Mouse (Mus musculus) kidney, postnatal 0 days (tissue): ENCODE measurements around the gene Pqbp1. TPM values are rescaled to one million over a fixed set of nuclear protein-coding genes. Genes with fewer than 3 reads are reported as not detected.

Experiments
- ATAC-seq: fragments of 200-750 bp; cut with Nextera tagmentation; replicated peaks from 2 replicates; pipeline ENCODE4 v1.8.0; 2017; ENCODE audit warnings: low read depth, moderate number of reproducible peaks, moderate TSS enrichment, moderate library complexity; ENCODE audit not compliant: low FRiP score
- DNase-seq: peaks from one replicate; pipeline ENCODE4 v3.0.0-alpha.2; 2016; ENCODE audit warnings: low spot score
- H3K27ac ChIP-seq: fragments of 300-500 bp; sonication (generic); 2 replicates; pipeline ENCODE4 v1.5.1; 2014; ENCODE audit warnings: mild to moderate bottlenecking
- H3K27me3 ChIP-seq: fragments of 300-500 bp; sonication (generic); 2 replicates; pipeline ENCODE4 v1.6.1; 2014; ENCODE audit warnings: low read length, mixed read lengths; ENCODE audit not compliant: insufficient read depth
- H3K36me3 ChIP-seq: fragments of 300-500 bp; sonication (generic); 2 replicates; pipeline ENCODE4 v1.6.1; 2014; ENCODE audit warnings: low read length, mixed read lengths; ENCODE audit not compliant: insufficient read depth
- H3K4me1 ChIP-seq: fragments of 300-500 bp; sonication (generic); replicated peaks from 2 replicates; pipeline ENCODE4 v1.6.1; 2014; ENCODE audit warnings: antibody characterized with exemption, low read length, mixed read lengths; ENCODE audit not compliant: insufficient read depth
- H3K4me2 ChIP-seq: fragments of 300-500 bp; sonication (generic); 2 replicates; pipeline ENCODE4 v1.6.1; 2014; ENCODE audit warnings: mild to moderate bottlenecking, low read length, moderate library complexity, mixed read lengths
- H3K4me3 ChIP-seq: fragments of 300-500 bp; sonication (generic); replicated peaks from 2 replicates; pipeline ENCODE4 v1.5.1; 2014; ENCODE audit warnings: low read depth, low read length
- H3K9ac ChIP-seq: fragments of 300-500 bp; sonication (generic); 2 replicates; pipeline ENCODE4 v1.6.1; 2014; ENCODE audit warnings: low read depth, low read length
- H3K9me3 ChIP-seq: fragments of 300-500 bp; sonication (generic); replicated peaks from 2 replicates; pipeline ENCODE4 v1.6.1; 2016; ENCODE audit warnings: low read length, inconsistent platforms, mixed read lengths
- CTCF ChIP-seq: IDR thresholded peaks from 2 replicates; pipeline ENCODE4 v1.5.1; 2016; ENCODE audit warnings: antibody characterized with exemption, low read depth, mild to moderate bottlenecking, moderate library complexity
- WGBS: fragments of 180-500 bp; shearing (Covaris S2); extraction: QIAGEN DNeasy Blood & Tissue Kit; methylation state at CpG from one replicate; pipeline ENCODE4 v1.1.7; 2014; 5-methylcytosine and 5-hydroxymethylcytosine counted together
- polyA plus RNA-seq: library from polyadenylated mRNA; unstranded; fragments of >200 nt; fragmentation: Nextera tagmentation; extraction: Ambion mirVana; gene quantifications from 2 replicates; pipeline ENCODE4 v1.2.1, GENCODE M21; 2015

Pqbp1 gene
- polyA plus RNA-seq, 1 experiment from 2014 or later = 99.7 TPM

DNA sequence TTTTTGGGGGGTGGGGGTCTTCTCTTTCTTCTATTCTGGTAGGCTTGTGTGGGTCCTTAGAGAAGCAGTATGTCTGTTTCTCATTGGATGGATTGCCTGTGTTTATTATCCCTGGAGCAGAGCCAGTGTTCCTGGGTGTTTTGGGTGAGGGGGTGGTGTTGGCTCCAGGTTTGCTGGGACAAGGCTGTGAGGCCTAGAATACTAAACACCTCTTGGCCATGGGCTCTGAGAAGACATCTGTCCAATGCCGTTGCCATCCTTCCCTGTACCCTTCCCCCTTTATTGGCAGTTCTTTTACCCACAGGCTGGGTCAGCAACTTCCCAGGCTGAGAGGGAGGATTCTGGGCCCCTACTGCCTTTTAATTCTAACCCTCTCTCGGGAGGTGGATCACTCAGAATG is 51.2 kb downstream of the Pqbp1 start:
- H3K4me1 ChIP-seq = no peaks in the 10 kb centered on the region
- no peak for DNase-seq
- no peak overlapping the region for H3K27ac ChIP-seq
- no peak for TF ChIP-seq CTCF
- H3K4me2 ChIP-seq = no peak overlapping the region
- WGBS = 70% methylated on average over 2 of the region's 2 CpGs
- H3K4me3 ChIP-seq = no peak overlapping the region
- no peak for ATAC-seq
- no peaks in the 10 kb centered on the region for H3K9me3 ChIP-seq
- no peaks in the 10 kb centered on the region for H3K27me3 ChIP-seq
- H3K9ac ChIP-seq = no peak overlapping the region
- H3K36me3 ChIP-seq = no peaks in the 10 kb centered on the region

Other genes starting within 250 kb of the Pqbp1 start
- 9.5 and 9.7 TPM in 2 replicates for gene Prickle3, start 242.0 kb downstream of the Pqbp1 start, polyA plus RNA-seq
- gene Plp2, start 227.9 kb downstream of the Pqbp1 start, polyA plus RNA-seq = 142 and 153 TPM in 2 replicates
- gene Magix, start 218.0 kb downstream of the Pqbp1 start, polyA plus RNA-seq = 1.5 and 2.3 TPM in 2 replicates
- 32.7 and 36.2 TPM in 2 replicates for gene Gpkow, start 202.1 kb downstream of the Pqbp1 start, polyA plus RNA-seq
- 39.6 and 40.6 TPM in 2 replicates for gene Wdr45, start 184.9 kb downstream of the Pqbp1 start, polyA plus RNA-seq
- gene Gm45208, start 177.0 kb downstream of the Pqbp1 start, polyA plus RNA-seq = 0.30 TPM in 1 of 2 replicates, not detected in the other
- 40.9 and 41.6 TPM in 2 replicates for gene Praf2, start 170.8 kb downstream of the Pqbp1 start, polyA plus RNA-seq
- gene Ccdc120, start 148.4 kb downstream of the Pqbp1 start, polyA plus RNA-seq = 16.8 and 17.4 TPM in 2 replicates
- gene Tfe3, start 136.7 kb downstream of the Pqbp1 start, polyA plus RNA-seq = 22.9 and 24.1 TPM in 2 replicates
- gene Gripap1, start 109.5 kb downstream of the Pqbp1 start, polyA plus RNA-seq = 29.6 and 30.1 TPM in 2 replicates
- gene Kcnd1, start 77.0 kb downstream of the Pqbp1 start, polyA plus RNA-seq = 0.68 and 0.83 TPM in 2 replicates
- 31.8 and 36.8 TPM in 2 replicates for gene Otud5, start 57.9 kb downstream of the Pqbp1 start, polyA plus RNA-seq
- gene Pim2, start 21.0 kb downstream of the Pqbp1 start, polyA plus RNA-seq = 6.2 and 7.8 TPM in 2 replicates
- gene Slc35a2, start 15.2 kb downstream of the Pqbp1 start, polyA plus RNA-seq = 25.9 and 32.5 TPM in 2 replicates
- gene Timm17b, start 88 bp upstream of the Pqbp1 start, polyA plus RNA-seq = 140 and 145 TPM in 2 replicates
- gene Gm10491, start 8.6 kb upstream of the Pqbp1 start, polyA plus RNA-seq = not detected in 2 replicates
- gene Gm10490, start 10.3 kb upstream of the Pqbp1 start, polyA plus RNA-seq = not detected in 2 replicates
- gene Pcsk1n, start 20.6 kb upstream of the Pqbp1 start, polyA plus RNA-seq = 0.41 and 0.59 TPM in 2 replicates
- not detected in 2 replicates for gene Eras, start 29.3 kb upstream of the Pqbp1 start, polyA plus RNA-seq
- gene Hdac6, start 48.6 kb upstream of the Pqbp1 start, polyA plus RNA-seq = 39.4 and 44.4 TPM in 2 replicates
- 0.08 and 0.09 TPM in 2 replicates for gene Gata1, start 78.8 kb upstream of the Pqbp1 start, polyA plus RNA-seq
- gene Glod5, start 119.2 kb upstream of the Pqbp1 start, polyA plus RNA-seq = 3.1 and 3.2 TPM in 2 replicates
- 32.5 and 34.1 TPM in 2 replicates for gene Suv39h1, start 175.5 kb upstream of the Pqbp1 start, polyA plus RNA-seq
- 0.16 and 0.28 TPM in 2 replicates for gene Was, start 191.2 kb upstream of the Pqbp1 start, polyA plus RNA-seq
- 17.9 and 19.5 TPM in 2 replicates for gene Wdr13, start 233.6 kb upstream of the Pqbp1 start, polyA plus RNA-seq
- gene Rbm3, start 246.6 kb upstream of the Pqbp1 start, polyA plus RNA-seq = 766 and 794 TPM in 2 replicates